Mouse (Mus musculus): ENCODE data around the gene Znrf4. TPM values are rescaled to one million over a fixed set of nuclear protein-coding genes. Genes with fewer than 3 reads are reported as not detected.
"Not testable (repeated sequence)": the region's sequence is repeated elsewhere in the genome, so short reads cannot be mapped to it uniquely, and the experiment has no call there.

Gene Znrf4
- polyA plus RNA-seq, 1 experiment from 2014 or later, result not detected

DNA sequence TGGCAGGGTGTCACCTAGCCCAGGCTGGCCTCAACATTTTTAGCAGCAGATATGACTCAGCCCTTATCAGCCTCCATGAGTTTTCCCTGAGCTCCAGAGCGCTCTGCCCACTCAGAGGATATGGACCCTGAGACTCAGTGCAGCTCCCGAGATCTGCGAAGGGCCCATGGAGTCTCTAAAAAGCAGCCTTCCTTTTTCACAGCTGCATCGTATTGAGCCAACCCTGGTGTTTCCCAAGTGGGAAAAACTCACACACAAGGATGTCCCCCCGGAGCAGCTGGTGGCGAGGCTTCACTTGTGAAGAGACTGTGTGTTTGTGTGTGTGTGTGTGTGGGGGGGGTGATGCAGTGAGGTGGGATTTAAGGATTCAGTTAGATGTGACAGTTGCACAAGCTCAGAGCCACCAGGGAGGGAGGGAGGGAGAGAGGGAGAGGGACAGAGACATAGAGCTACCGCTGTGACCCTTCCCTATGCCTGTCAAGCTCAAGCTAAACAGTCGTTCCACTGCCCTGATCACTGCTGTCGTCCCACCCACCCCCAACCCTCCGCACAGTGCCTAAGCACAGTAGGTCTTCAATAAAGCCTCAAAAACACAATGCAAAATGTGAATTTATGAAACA is 3.1 kb downstream of the Znrf4 start:
- H3K4me3 ChIP-seq (replicated peaks), result no peak overlapping the region
- WGBS (ENCODE audit: insufficient replicate concordance), result 46% methylated on average over 10 of the region's 10 CpGs
- no peaks in the 10 kb centered on the region for H3K9me3 ChIP-seq (replicated peaks)
- no peak overlapping the region for H3K9ac ChIP-seq
- H3K27me3 ChIP-seq, result peaks cover 61% of the 10 kb centered on the region
- peaks cover 23% of the 10 kb centered on the region for H3K4me1 ChIP-seq (replicated peaks)
- no peak overlapping the region for H3K27ac ChIP-seq (replicated peaks)
- no peak for ATAC-seq (ENCODE audit: insufficient read depth)
- no peaks in the 10 kb centered on the region for H3K36me3 ChIP-seq (replicated peaks)
- no peak overlapping the region for H3K4me2 ChIP-seq

DNA sequence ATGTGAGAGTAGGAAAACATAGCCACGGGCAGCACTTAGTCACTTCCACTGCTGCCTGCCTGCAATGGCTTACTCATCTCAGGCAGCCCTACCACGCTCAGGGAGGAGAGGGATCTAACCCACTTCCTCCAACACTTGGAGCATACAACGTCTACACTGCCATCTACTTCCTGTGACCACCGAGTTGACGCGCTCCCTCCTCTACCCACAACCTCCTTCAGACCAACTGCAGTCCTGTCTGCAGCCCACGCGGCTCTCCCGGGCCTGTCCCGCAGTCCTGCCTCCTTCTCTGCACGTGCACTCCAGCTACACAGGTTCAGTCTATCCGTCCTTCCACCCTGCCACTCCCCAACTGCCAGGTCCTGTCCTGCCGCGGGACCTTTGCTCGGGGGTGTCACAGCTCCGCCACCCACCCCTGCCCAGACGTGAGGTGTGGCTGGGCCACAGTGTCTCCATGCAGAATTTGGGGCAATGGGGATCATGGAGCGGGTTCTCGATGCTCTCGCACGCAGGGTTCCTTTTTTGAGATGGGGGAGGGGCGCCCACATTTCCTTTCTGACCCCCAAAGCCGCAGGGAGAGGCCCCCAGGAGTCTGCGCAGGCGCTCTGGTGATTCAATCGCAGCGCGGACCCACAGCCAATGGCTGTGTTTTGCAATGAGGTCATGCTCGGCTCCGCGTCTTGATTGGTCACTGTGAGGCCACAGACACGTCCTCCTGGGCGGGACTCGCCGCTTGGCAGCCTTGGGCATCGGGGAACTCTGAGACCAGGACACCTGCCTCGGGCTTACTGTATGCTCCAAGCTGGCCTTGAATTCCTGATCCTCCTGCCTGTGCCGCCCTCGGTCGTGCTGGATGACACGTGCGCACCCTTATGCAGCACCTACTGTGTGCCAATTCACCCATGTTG is 4.8 kb downstream of the Znrf4 start:
- WGBS (ENCODE audit: insufficient replicate concordance), result under 1% methylated on average over 42 of the region's 42 CpGs
- peak overlapping the region; percentile 71 for H3K27ac ChIP-seq (replicated peaks)
- H3K9ac ChIP-seq, result peak overlapping the region; percentile 53
- ATAC-seq (ENCODE audit: insufficient read depth), result peak; percentile 85
- H3K4me2 ChIP-seq, result peak overlapping the region; percentile 84
- no peaks in the 10 kb centered on the region for H3K36me3 ChIP-seq (replicated peaks)
- peaks cover 47% of the 10 kb centered on the region for H3K27me3 ChIP-seq
- H3K4me3 ChIP-seq (replicated peaks), result peak overlapping the region; percentile 60
- peaks cover 23% of the 10 kb centered on the region for H3K4me1 ChIP-seq (replicated peaks)
- no peaks in the 10 kb centered on the region for H3K9me3 ChIP-seq (replicated peaks)

DNA sequence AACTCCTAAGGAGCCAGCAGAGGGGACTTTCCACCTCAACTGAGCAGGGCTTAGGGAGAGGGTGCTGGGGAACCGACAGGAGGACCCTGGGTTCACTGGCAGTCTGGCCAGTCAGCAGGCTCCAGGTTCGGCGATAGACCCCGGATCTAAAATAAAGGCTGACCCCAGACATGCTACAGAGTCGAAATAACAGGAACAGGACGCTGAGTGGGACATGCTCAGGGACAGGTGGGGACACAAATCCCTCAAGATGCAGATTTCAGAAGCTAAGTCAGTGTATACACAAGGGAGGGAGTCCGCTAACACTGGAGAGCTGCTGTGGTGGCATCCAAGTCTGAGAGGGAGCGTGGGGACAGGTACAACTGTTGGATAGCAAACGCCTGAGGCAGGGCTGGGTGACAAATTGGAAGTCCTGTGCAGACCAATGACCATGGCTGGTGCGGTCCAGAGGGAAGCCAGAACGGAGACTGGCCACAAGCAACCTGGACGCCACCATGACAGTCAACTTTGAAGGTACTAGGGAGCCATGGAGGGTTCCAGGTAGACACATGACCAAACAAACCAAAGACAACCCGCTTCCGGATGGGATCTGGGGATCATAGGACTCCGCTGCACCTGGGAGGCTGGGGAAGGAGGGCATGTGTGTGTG is 5.7 kb downstream of the Znrf4 start:
- H3K27ac ChIP-seq (replicated peaks), result no peak overlapping the region
- peak overlapping the region; percentile 60 for H3K4me3 ChIP-seq (replicated peaks)
- H3K36me3 ChIP-seq (replicated peaks), result no peaks in the 10 kb centered on the region
- peaks cover 38% of the 10 kb centered on the region for H3K27me3 ChIP-seq
- peaks cover 23% of the 10 kb centered on the region for H3K4me1 ChIP-seq (replicated peaks)
- no peaks in the 10 kb centered on the region for H3K9me3 ChIP-seq (replicated peaks)
- WGBS (ENCODE audit: insufficient replicate concordance), result 58% methylated on average over 15 of the region's 15 CpGs
- H3K4me2 ChIP-seq, result peak overlapping the region; percentile 84
- ATAC-seq (ENCODE audit: insufficient read depth), result no peak
- no peak overlapping the region for H3K9ac ChIP-seq

DNA sequence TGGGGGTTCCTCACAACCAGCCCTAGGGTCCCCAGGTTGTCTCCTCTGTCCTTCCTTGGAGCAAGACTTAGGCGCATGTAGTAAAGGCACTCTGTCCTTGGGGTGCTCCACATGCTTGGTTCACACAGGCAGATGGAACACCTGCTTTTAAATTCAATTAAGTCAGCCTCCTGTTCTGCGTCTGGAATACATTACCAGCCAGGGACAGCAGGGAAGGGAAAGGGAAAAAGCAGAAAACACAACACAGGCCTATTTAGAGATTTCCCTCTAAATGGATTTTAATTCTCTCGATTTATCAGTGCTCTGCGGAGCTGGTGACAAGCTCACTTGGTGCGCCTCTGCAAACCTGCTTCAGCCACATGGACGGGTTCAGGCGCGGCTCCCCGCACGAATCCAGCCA is 6.8 kb downstream of the Znrf4 start:
- 78% methylated on average over 10 of the region's 10 CpGs for WGBS (ENCODE audit: insufficient replicate concordance)
- Histone ChIP-seq H3K9me3 (replicated peaks) (no peaks in the 10 kb centered on the region), H3K27me3 (peaks cover 26% of the 10 kb centered on the region), H3K4me1 (replicated peaks) (peaks cover 17% of the 10 kb centered on the region), H3K36me3 (replicated peaks) (no peaks in the 10 kb centered on the region), H3K4me2 (no peak overlapping the region), H3K4me3 (replicated peaks) (no peak overlapping the region), H3K27ac (replicated peaks) (no peak overlapping the region), H3K9ac (no peak overlapping the region)
- no peak for ATAC-seq (ENCODE audit: insufficient read depth)

DNA sequence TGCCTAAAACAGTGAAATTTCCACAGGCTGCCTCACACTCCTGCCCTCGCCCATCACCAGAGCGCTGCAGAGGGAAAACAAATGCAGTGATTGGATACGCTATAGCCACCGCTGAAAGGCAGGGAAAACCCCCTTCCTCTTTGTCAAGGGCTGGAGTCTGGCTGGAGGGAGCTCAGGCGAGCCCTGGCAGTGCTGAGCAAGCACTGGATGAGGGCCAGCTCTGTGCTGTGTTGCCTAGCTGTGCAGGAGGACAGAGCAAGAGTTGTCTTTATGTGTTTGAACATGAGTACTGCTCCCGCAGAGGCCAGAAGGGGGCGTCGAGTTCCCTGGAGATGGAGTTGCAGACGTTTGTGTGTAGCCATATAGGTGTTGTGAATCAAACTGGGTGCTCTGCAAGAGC is 9.7 kb downstream of the Znrf4 start:
- H3K4me2 ChIP-seq, result no peak overlapping the region
- 30% methylated on average over 9 of the region's 9 CpGs for WGBS (ENCODE audit: insufficient replicate concordance)

DNA sequence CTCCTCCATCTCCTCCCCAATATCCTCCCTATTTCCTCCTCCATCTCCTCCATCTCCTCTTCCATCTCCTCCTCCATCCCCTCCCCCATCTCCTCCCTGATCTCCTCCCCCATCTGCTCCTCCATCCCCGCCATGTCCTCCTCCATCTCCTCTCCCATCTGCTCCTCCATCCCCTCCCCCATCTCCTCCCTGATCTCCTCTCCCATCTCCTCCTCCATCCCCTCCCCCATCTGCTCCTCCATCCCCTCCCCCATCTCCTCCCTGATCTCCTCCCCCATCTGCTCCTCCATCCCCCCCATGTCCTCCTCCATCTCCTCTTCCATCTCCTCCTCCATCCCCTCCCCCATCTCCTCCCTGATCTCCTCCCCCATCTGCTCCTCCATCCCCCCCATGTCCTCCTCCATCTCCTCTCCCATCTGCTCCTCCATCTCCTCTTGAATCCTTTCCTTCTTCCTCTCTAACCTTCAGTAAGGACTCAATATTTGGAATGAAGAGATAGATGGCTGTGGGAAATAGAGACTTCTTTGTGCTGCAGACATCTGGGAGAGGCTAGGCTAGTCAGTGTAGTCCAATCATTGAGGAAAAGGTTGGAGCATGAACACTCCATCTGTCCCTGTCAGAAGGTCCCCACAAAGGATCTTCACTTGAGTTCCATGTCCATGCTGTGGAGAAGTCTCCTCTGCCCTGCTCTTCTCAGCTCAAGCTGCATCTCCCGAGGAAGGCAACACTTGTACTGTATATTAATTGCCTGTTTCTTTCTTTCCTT is 10.4 kb downstream of the Znrf4 start:
- not testable (repeated sequence) for H3K27me3 ChIP-seq; ATAC-seq (ENCODE audit: insufficient read depth); H3K36me3 ChIP-seq (replicated peaks); H3K4me2 ChIP-seq; H3K4me3 ChIP-seq (replicated peaks); H3K9ac ChIP-seq; H3K4me1 ChIP-seq (replicated peaks); H3K9me3 ChIP-seq (replicated peaks); H3K27ac ChIP-seq (replicated peaks)
- 30% methylated on average over 2 of the region's 2 CpGs for WGBS (ENCODE audit: insufficient replicate concordance)

More for the DNA sequence above, 9.7 kb downstream of the Znrf4 start:
- no peaks in the 10 kb centered on the region for H3K9me3 ChIP-seq (replicated peaks)
- H3K4me3 ChIP-seq (replicated peaks), result no peak overlapping the region
- H3K27me3 ChIP-seq, result no peaks in the 10 kb centered on the region
- H3K27ac ChIP-seq (replicated peaks), result no peak overlapping the region
- H3K4me1 ChIP-seq (replicated peaks), result peaks cover 11% of the 10 kb centered on the region; the same call in 1 of the 2 replicates
- H3K36me3 ChIP-seq (replicated peaks), result no peaks in the 10 kb centered on the region
- ATAC-seq (ENCODE audit: insufficient read depth), result no peak
- H3K9ac ChIP-seq, result no peak overlapping the region

DNA sequence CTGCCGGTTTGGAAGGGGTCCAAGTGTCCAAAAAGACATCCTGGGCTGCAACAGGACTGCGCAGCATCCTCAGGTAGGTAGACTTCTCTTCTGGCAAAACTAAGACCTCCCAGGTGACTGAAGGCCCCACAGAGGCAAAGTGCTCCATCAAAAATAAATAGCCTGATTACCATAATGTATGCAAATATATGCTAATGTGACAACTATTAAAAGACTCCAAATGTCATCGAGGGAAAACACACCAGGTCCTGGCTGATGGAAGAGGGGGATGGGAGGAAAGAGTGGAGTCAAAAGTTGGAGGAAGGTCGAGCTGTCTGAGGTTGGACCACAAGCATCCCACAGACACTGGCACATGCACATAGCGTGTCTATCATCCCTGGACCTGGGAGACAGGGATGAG is 13.0 kb downstream of the Znrf4 start:
- H3K9ac ChIP-seq, result no peak overlapping the region
- no peak for ATAC-seq (ENCODE audit: insufficient read depth)
- no peaks in the 10 kb centered on the region for H3K27me3 ChIP-seq
- WGBS (ENCODE audit: insufficient replicate concordance), result 54% methylated on average over 5 of the region's 5 CpGs
- H3K4me2 ChIP-seq, result no peak overlapping the region
- no peaks in the 10 kb centered on the region for H3K4me1 ChIP-seq (replicated peaks)
- H3K4me3 ChIP-seq (replicated peaks), result no peak overlapping the region
- H3K9me3 ChIP-seq (replicated peaks), result peaks cover 9% of the 10 kb centered on the region
- no peak overlapping the region for H3K27ac ChIP-seq (replicated peaks)
- no peaks in the 10 kb centered on the region for H3K36me3 ChIP-seq (replicated peaks)

DNA sequence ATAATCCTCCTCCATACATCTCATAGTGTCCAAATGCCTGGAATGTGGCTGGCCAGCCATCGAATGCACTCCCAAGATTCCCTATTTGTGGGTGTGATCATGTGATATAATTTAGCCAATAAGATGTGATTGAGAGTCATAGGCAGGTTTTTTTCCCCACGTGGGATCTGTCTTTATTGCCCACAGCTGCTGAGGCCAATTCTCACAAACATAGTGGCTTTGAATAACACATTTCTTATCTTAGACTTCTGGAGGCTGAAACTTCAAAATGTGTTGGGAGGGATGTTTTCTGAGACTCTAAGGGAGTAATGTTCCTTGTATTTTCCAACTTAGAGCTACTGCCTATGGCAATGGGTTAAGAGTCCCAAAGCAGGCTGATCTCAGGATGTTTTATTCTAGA is 17.8 kb downstream of the Znrf4 start:
- 47% methylated on average over 2 of the region's 2 CpGs for WGBS (ENCODE audit: insufficient replicate concordance)
- H3K4me3 ChIP-seq (replicated peaks), result no peak overlapping the region
- H3K27me3 ChIP-seq, result no peaks in the 10 kb centered on the region
- no peak overlapping the region for H3K9ac ChIP-seq
- H3K9me3 ChIP-seq (replicated peaks), result peaks cover 17% of the 10 kb centered on the region
- H3K27ac ChIP-seq (replicated peaks), result no peak overlapping the region
- no peaks in the 10 kb centered on the region for H3K4me1 ChIP-seq (replicated peaks)
- no peaks in the 10 kb centered on the region for H3K36me3 ChIP-seq (replicated peaks)
- no peak overlapping the region for H3K4me2 ChIP-seq
- no peak for ATAC-seq (ENCODE audit: insufficient read depth)

DNA sequence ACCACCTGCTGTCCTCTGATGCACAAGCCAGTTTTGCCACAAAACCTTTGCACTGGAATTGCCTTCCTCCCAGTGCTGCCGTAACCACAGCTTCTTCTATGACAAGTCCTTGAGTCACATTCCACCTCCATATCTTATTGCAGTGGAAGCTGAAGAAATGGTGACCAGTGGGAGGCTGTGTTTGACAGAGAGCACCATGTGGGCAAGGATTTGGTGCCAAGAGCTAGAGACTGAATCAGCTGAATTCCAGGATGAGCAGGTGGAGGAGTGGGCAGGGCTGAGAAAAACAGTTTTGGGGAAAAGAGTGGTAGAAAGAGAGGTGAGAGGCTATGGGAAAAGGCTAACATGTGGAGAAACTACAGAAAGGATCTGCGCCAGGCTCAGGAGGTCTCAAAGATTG is 18.4 kb downstream of the Znrf4 start:
- Histone ChIP-seq H3K9ac (no peak overlapping the region), H3K4me2 (no peak overlapping the region), H3K27me3 (no peaks in the 10 kb centered on the region), H3K27ac (replicated peaks) (no peak overlapping the region), H3K36me3 (replicated peaks) (no peaks in the 10 kb centered on the region), H3K4me1 (replicated peaks) (no peaks in the 10 kb centered on the region), H3K4me3 (replicated peaks) (no peak overlapping the region), H3K9me3 (replicated peaks) (peaks cover 17% of the 10 kb centered on the region)
- no peak for ATAC-seq (ENCODE audit: insufficient read depth)
- 68% methylated on average over 2 of the region's 2 CpGs for WGBS (ENCODE audit: insufficient replicate concordance)

DNA sequence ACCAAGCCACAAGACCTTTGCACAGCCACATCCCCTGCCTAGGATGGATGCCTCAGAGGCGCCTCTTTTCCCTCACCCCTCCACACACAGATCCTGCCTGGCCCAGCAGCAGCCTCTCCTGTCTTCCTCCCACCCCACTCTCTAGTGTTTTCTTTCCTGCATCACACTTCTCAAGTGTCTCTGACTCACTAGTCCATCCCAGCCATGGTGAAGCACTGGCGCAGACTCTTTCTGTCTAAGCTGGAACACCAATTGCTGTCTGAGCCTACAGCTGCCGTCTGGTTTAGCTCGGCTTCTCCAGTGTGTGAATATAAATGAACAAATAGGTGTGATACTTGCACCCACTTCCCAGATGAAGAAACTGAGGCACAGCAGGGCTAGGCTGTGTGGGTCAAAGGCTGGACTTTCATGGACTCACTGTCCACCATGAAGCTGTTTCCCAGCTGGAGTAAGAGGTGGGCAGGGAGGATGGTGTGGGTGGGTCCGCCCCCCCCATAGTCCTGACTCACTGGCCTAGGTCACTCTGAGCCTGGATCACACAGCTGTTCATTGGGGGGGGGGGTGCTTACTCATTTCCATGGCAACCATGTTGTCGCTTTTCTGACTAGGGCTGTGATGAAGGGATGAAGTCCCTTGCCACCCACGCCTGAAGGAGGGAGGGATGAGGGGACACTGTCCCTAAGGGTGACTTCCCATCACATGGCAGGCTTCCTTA is 21.6 kb downstream of the Znrf4 start:
- WGBS (ENCODE audit: insufficient replicate concordance), result 68% methylated on average over 7 of the region's 7 CpGs
- no peak for ATAC-seq (ENCODE audit: insufficient read depth)
- Histone ChIP-seq H3K27me3 (no peaks in the 10 kb centered on the region), H3K9me3 (replicated peaks) (peaks cover 17% of the 10 kb centered on the region), H3K9ac (no peak overlapping the region), H3K4me2 (no peak overlapping the region), H3K36me3 (replicated peaks) (no peaks in the 10 kb centered on the region), H3K4me1 (replicated peaks) (no peaks in the 10 kb centered on the region), H3K4me3 (replicated peaks) (no peak overlapping the region), H3K27ac (replicated peaks) (no peak overlapping the region)

Data from liver, embryonic 15.5 days (tissue).